Mouse (Mus musculus) adrenal gland, postnatal 14 days (tissue): ENCODE data around the gene Fcer2a. TPM values are rescaled to one million over a fixed set of nuclear protein-coding genes. Genes with fewer than 3 reads are reported as not detected.

Experiments used
- DNase-seq: peaks from one replicate; pipeline ENCODE4 v3.0.0; 2021; ENCODE audit warnings: mixed read lengths
- long read RNA-seq, 2 experiments: library from polyadenylated mRNA; stranded (forward); transcript quantifications; one replicate each; pipeline ENCODE4 v2.0.0; 2021
- total RNA-seq: library from RNA; stranded (reverse); gene quantifications from 2 replicates; pipeline ENCODE4 v1.2.3, GENCODE M21; 2021

The Fcer2a gene
- total RNA-seq = 0.63 and 11.8 TPM in 2 replicates
- long read RNA-seq, experiment 1 = 0 reads
- long read RNA-seq, experiment 2 = 0 reads

- DNase-seq = no peak
Observed at GRCm38 (mm10) chr8:3694121-3694520, at the start of gene Fcer2a. Fcer2a (minus strand) TSS chr8:3694175.

GRCm38 (mm10) chr8:3736947-3737346 lies 43.0 kb upstream of the Fcer2a start:
- no peak for DNase-seq

- DNase-seq = no peak
Observed at GRCm38 (mm10) chr8:3735599-3735998, 41.6 kb upstream of the Fcer2a start.

GRCm38 (mm10) chr8:3734084-3734483 lies 40.1 kb upstream of the Fcer2a start:
- no peak for DNase-seq

GRCm38 (mm10) chr8:3721041-3721440 lies 27.1 kb upstream of the Fcer2a start:
- no peak for DNase-seq

GRCm38 (mm10) chr8:3720551-3720950 lies 26.6 kb upstream of the Fcer2a start, which contains the start of gene Clec4g:
Clec4g (minus strand) TSS chr8:3720651.
- DNase-seq = no peak

GRCm38 (mm10) chr8:3718559-3718958 lies 24.6 kb upstream of the Fcer2a start:
- peak; percentile 84 for DNase-seq

GRCm38 (mm10) chr8:3717321-3717954 lies 23.5 kb upstream of the Fcer2a start:
- DNase-seq = no peak

GRCm38 (mm10) chr8:3711646-3712045 lies 17.7 kb upstream of the Fcer2a start:
- no peak for DNase-seq

GRCm38 (mm10) chr8:3710312-3710711 lies 16.3 kb upstream of the Fcer2a start:
- DNase-seq = no peak

- no peak for DNase-seq
Observed at GRCm38 (mm10) chr8:3707611-3708010, 13.6 kb upstream of the Fcer2a start.

- peak; percentile 21 for DNase-seq
Observed at GRCm38 (mm10) chr8:3705711-3706110, 11.7 kb upstream of the Fcer2a start.

- DNase-seq = no peak
Observed at GRCm38 (mm10) chr8:3701491-3701890, 7.5 kb upstream of the Fcer2a start.

GRCm38 (mm10) chr8:3690774-3691173 lies 3.2 kb downstream of the Fcer2a start:
- peak; percentile 55 for DNase-seq

- DNase-seq = peak; percentile 1
Observed at GRCm38 (mm10) chr8:3687537-3687936, 6.4 kb downstream of the Fcer2a start.

- no peak for DNase-seq
Observed at GRCm38 (mm10) chr8:3685422-3685821, 8.6 kb downstream of the Fcer2a start.

- DNase-seq = peak; percentile 1
Observed at GRCm38 (mm10) chr8:3684530-3684929, 9.4 kb downstream of the Fcer2a start.

GRCm38 (mm10) chr8:3683408-3684176 lies 10.4 kb downstream of the Fcer2a start:
- peak; percentile 48 for DNase-seq

GRCm38 (mm10) chr8:3682435-3682834 lies 11.5 kb downstream of the Fcer2a start:
- no peak for DNase-seq

GRCm38 (mm10) chr8:3679656-3680055 lies 14.3 kb downstream of the Fcer2a start:
- DNase-seq = no peak

- DNase-seq = peak; percentile 4
Observed at GRCm38 (mm10) chr8:3679236-3679635, 14.7 kb downstream of the Fcer2a start.

GRCm38 (mm10) chr8:3678831-3679230 lies 15.1 kb downstream of the Fcer2a start:
- peak; percentile 4 for DNase-seq

- peak; percentile 52 for DNase-seq
Observed at GRCm38 (mm10) chr8:3676993-3677579, 16.9 kb downstream of the Fcer2a start.
